In the genomic region with DNA sequence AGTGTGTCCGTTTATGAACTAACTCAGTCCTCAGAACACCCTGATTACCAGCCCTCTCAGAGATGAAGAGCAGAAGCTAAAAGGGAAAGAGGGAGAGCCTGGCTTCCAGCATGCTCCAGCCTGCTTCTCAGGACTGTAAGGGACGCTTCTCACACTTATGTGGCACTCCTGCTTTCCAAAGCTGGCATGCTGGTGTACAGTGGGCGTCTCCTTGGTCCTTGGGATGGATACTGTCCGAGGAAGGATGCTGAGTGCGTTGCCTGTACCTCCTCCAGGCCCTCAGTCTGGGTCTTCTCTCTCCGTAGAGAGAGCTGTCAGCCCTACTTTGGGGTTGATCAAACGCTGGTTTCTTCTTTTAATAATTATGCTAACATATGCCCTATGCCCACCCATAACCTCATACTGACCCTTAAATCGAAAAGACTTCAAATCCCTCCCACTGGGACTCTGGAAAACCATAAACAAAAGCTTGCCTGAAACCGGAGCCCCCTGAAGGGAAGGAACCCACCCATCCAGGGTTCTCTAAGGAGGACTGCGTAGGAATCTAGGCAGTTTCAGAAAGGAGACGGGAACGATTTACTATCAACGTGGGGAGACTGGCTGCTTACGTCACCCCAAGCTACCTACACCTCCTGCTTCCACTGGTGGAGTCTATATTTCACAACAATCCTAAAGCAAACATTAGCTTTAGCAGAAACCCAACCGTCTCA, we compare ENCODE assay signal across 9 mouse cellular contexts. TPM values are rescaled to one million over a fixed set of nuclear protein-coding genes. Genes with fewer than 3 reads are reported as not detected.
DNase-seq lines count a peak whose midpoint lies in the region; ATAC-seq lines count a peak whose summit lies in the region.
"Had no signal": no experiment of that assay in that cellular context is flagged by ENCODE, and none has a peak within 500 bp of the region (broad histone marks: within the 10 kb centered on the region; RNA-seq: fewer than 3 reads in every experiment).

No protein-coding gene starts in this region.

- H3K9ac ChIP-seq in neural tube, embryonic 11.5 days (ENCODE audit: low read length): peak overlapping the region; percentile 4; the same call in 1 of the 2 replicates
- 0 out of 2 replicates have a peak overlapping the region, but pooled peaks have one; percentile 14 for H3K9ac ChIP-seq in limb, embryonic 15.5 days

- 0 out of 2 replicates have a peak overlapping the region, but pooled peaks have one; percentile 19 for H3K4me2 ChIP-seq in neural tube, embryonic 11.5 days (ENCODE audit: low read depth)
- H3K4me2 ChIP-seq in limb, embryonic 15.5 days: peak overlapping the region; percentile 87

- peaks cover 3% of the 10 kb centered on the region; the same call in 1 of the 2 replicates for H3K4me1 ChIP-seq in neural tube, embryonic 11.5 days (ENCODE audit: control insufficient read depth, insufficient read depth, low read length)
- peaks cover 30% of the 10 kb centered on the region for H3K4me1 ChIP-seq in limb, embryonic 15.5 days

- no peaks in the 10 kb centered on the region for H3K27me3 ChIP-seq in neural tube, embryonic 11.5 days (ENCODE audit: control insufficient read depth, insufficient read depth, low read length)
- H3K27me3 ChIP-seq in limb, embryonic 15.5 days: no peaks in the 10 kb centered on the region

- 45% methylated on average over 15 of the region's 15 CpGs for WGBS in neural tube, embryonic 11.5 days
- 44% methylated on average over 15 of the region's 15 CpGs for WGBS in limb, embryonic 15.5 days

- peak; percentile 38; the same call in 1 of the 2 replicates for ATAC-seq in frontal cortex, adult (ENCODE audit: low TSS enrichment)
- ATAC-seq in neural tube, embryonic 11.5 days (ENCODE audit: insufficient read depth, low FRiP score, low TSS enrichment): no peak
- no peak for ATAC-seq in limb, embryonic 15.5 days (ENCODE audit: insufficient number of reproducible peaks, low FRiP score, low TSS enrichment, low read depth)

- no peak overlapping the region for H3K4me3 ChIP-seq in neural tube, embryonic 11.5 days (ENCODE audit: low read depth, low read length)
- peak overlapping the region; percentile 57 for H3K4me3 ChIP-seq in limb, embryonic 15.5 days

- no peaks in the 10 kb centered on the region for H3K9me3 ChIP-seq in neural tube, embryonic 11.5 days (ENCODE audit: control insufficient read depth, low read length)
- no peaks in the 10 kb centered on the region for H3K9me3 ChIP-seq in limb, embryonic 15.5 days

- no peaks in the 10 kb centered on the region for H3K36me3 ChIP-seq in neural tube, embryonic 11.5 days (ENCODE audit: control insufficient read depth, insufficient read depth, low read length)
- H3K36me3 ChIP-seq in limb, embryonic 15.5 days: peaks cover 5% of the 10 kb centered on the region; the same call in 1 of the 2 replicates

- no peak for DNase-seq in frontal cortex, postnatal 25 days (ENCODE audit: low spot score in 2 of 2)
- DNase-seq in neural tube, embryonic 11.5 days (ENCODE audit: low spot score): no peak
- DNase-seq in neural tube, embryonic 10.5 days (ENCODE audit: extremely low spot score, low spot score): no peak
- peak; percentile 42 for DNase-seq in testis, postnatal 10 days (ENCODE audit: low spot score)
- DNase-seq in gastrocnemius, postnatal 10 days: no peak
- DNase-seq in layer of hippocampus, postnatal 10 days (ENCODE audit: low spot score in 2 of 2): no peak
- DNase-seq: cerebellum, postnatal 10 days had no signal

- H3K27ac ChIP-seq in neural tube, embryonic 11.5 days (ENCODE audit: low read depth, low read length): no peak overlapping the region
- H3K27ac ChIP-seq in limb, embryonic 15.5 days: peak overlapping the region; percentile 77

RNA-seq across cellular contexts. Expression of a gene that starts 1.7 kb away (rescaled TPM):
- 9.6 and 11.4 TPM in 2 replicates for polyA plus RNA-seq in neural tube, embryonic 11.5 days (2014; fragmentation: Nextera tagmentation; extraction: Ambion mirVana)
- 52.5 and 69.4 TPM in 2 replicates for polyA plus RNA-seq in limb, embryonic 15.5 days (2015; fragmentation: Nextera tagmentation; extraction: Ambion mirVana)
- total RNA-seq in gastrocnemius, postnatal 10 days (2021): 10 to 100 TPM; 54.3 to 69.6 TPM
- 10 to 100 TPM; 21.7 to 25.0 TPM for total RNA-seq in layer of hippocampus, postnatal 10 days (2021)

RNA-seq across cellular contexts. Expression of a gene that starts 56.4 kb away (rescaled TPM):
- polyA plus RNA-seq in neural tube, embryonic 11.5 days (2014; fragmentation: Nextera tagmentation; extraction: Ambion mirVana): 8.5 and 8.9 TPM in 2 replicates
- polyA plus RNA-seq in limb, embryonic 15.5 days (2015; fragmentation: Nextera tagmentation; extraction: Ambion mirVana): 8.0 and 10.1 TPM in 2 replicates
- total RNA-seq in gastrocnemius, postnatal 10 days (2021): 1 to 10 TPM; 2.9 to 3.8 TPM
- total RNA-seq in layer of hippocampus, postnatal 10 days (2021): 10 to 100 TPM; 83.9 to 88.5 TPM

Comparison
In these comparisons a context has a peak if more than half of its experiments do, and no peak if none do; other contexts are left out.
1. RNA of a gene that starts 56.4 kb away (total RNA-seq): 83.9 to 88.5 TPM in layer of hippocampus, postnatal 10 days; 2.9 to 3.8 TPM in gastrocnemius, postnatal 10 days; every median in the first group is over 10 times any median in the second.